Mouse (Mus musculus): Measurements from ENCODE around the gene H2-K1.

GRCm38 (mm10) chr17:33953310-33953709, 46.8 kb downstream of the H2-K1 start:
- TF ChIP-seq CTCF (IDR thresholded peaks at IDR 0.05; ENCODE audit: control insufficient read depth, insufficient read depth, insufficient replicate concordance, low read depth, low read length) (no peak), POLR2A (IDR thresholded peaks at IDR 0.05; ENCODE audit: control insufficient read depth, low read depth, low read length) (no peak)
